Mouse (Mus musculus) cerebellum, adult 11-12 months (tissue): ENCODE measurements around the gene Rpl19.

Source experiments
- DNase-seq: peaks from one replicate; pipeline ENCODE4 v3.0.0; 2022

The Rpl19 gene

GRCm38 (mm10) chr11:98024516-98024915 lies 2.0 kb upstream of the Rpl19 start:
- no peak for DNase-seq

DNA sequence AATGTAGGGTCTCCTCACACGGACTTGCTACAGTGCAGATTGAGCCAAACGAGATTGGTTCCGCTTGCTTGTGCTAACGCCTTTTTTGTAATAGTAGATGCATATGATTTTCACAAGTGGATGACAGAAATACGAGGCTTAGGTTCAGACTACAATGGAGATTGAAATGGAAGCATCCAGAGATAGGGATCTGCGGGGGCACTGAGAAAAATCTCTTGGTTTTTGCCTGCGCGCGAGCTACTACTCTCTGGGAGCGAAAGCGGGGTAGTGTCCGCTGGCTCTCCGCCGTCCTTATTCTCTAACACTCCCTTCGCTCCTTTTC lies 301 bp upstream of the Rpl19 start:
- no peak for DNase-seq

GRCm38 (mm10) chr11:98027297-98027688 lies 783 bp downstream of the Rpl19 start:
- DNase-seq, result no peak

DNA sequence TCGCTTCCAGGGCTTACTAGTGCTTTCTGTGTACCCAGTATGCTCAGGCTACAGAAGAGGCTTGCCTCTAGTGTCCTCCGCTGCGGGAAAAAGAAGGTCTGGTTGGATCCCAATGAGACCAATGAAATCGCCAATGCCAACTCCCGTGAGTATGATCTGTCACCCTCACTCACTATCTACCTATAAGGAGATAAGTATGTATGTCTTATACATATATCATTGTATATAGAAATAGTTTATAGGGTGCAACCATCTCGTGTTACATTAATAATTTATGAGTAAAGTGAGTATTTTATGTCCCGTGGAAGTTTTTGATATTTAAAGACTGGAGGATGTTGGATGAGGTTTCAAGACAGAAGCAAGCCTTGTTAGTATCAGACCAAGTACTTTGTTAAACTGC lies 1.3 kb downstream of the Rpl19 start:
- DNase-seq, result no peak

GRCm38 (mm10) chr11:98030701-98031442 lies 4.4 kb downstream of the Rpl19 start:
- DNase-seq, result no peak

DNA sequence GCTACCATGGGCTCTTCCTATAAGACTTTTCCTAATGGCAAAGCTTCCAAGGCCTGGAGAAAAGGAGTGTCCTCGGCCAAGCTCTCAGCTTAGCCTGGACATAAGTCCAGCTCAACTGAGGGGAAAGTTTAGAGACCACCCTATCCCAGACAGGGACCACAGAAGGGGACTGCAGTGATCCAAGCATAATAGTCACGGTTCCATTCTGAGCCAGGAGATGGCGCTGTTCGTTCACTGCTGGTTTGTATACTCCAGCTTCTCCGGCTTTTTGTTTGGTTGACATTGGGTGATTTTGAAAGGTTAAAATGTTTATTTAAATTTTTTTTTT lies 4.9 kb downstream of the Rpl19 start:
- peak; percentile 64 for DNase-seq

- DNase-seq, result no peak
These were observed 7.6 kb downstream of the Rpl19 start for GRCm38 (mm10) chr11:98034061-98034460.

DNA sequence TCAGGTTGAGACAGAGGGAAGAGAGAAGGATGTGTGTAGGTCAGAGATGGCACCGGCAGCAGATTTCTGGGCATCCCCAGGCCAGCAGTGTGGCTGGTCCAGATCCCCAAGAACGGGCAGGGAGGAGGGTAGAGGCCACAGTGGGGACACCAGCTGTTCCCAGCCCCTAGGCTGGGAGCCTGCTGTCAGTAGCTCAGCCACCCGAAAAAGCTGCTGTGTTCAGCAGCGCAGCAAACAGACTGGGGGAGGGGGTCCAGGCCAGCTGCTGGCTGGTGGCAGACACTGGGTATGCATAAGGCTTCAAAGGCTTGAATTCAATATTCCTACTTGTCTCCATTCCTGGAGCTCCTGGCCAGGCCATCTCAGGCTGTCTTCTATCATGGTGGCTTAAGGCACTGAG lies 8.3 kb downstream of the Rpl19 start:
- no peak for DNase-seq

DNA sequence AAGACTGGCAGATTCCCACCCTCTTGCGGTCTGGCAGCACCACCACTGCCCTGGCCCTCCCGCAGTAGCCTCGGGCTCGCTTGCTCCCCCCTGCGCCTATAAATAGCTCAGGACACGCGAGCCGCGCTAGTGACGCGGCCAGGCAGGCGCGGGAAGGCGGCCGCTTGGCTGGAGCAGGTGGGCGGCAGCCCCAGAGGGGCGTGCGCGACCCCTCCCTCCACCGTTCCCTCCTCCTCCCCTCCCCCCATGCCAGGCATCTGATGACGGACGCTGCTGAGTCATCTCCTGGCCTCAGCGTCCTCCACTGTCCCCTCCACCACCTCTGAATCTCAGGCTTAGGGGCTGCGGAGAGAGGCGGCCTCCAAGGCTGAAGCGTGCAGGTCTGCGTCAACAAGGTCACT lies 9.5 kb downstream of the Rpl19 start:
- peak; percentile 80 for DNase-seq

DNA sequence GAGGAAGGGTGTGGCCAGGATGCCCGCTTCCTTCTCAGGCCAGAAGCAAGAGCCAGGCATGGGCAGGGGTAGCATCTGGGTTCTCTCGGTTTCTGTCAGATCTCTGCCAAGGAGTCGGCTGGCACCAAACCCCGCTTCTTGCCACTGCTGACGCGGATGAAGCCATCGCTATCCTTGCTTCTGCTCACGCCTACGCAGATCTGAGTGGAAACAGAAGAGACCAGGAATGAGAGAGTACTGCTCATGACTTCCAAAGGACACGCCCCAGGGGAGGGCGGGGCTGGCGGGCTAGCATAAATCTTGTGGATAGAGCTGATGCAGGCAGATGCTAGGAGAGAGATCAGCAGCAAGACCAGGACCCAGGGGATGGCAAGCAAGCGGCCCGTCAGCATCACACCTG lies 11.4 kb downstream of the Rpl19 start:
- DNase-seq, result no peak

DNA sequence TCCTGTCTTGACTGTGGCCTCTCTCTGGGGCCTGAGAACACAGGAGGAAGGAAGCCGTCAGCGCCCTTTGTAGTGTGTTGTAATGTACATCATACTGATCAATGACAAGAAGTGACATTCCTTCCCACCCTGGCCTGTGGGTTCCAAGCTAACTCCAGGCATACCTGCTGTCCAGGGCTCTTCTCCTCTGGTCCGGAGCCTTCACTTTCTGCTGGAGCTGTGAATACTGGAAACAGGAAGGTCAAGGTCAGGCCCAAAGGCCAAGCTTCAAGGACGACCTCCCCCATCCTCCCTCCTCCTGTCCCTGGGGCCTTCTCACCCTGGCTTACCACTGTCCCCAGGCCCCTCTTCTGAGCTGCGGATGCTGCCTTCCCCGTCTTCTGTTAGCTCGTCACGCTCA lies 14.5 kb downstream of the Rpl19 start:
- no peak for DNase-seq

- DNase-seq, result peak; percentile 23
These were observed 16.2 kb downstream of the Rpl19 start for GRCm38 (mm10) chr11:98042741-98043140.

GRCm38 (mm10) chr11:98044074-98044473 lies 17.6 kb downstream of the Rpl19 start:
- DNase-seq, result peak; percentile 44

- peak; percentile 39 for DNase-seq
These were observed 19.1 kb downstream of the Rpl19 start for GRCm38 (mm10) chr11:98045596-98045995.

- peak; percentile 43 for DNase-seq
These were observed 20.0 kb downstream of the Rpl19 start for GRCm38 (mm10) chr11:98046466-98046865.

DNA sequence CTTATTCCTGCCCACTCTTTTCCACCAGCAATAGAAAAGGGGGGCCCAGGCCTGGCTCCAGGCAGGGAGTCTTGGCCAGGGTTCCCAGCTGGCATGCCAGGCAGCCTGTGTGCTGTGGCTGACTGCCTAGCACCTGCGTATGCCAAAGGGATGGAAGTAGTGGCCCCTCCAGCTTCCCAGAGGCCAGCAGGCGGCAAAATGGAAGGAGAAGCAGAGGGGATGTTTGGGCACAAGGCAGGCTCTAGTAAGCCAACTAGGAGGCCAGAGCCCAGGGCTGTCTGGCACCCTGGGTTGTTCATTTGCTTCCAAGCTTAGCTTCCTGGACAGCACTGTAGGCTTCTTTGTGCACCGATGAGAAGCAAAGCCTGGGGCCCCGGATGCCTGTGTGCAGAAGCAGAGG lies 21.2 kb downstream of the Rpl19 start:
- DNase-seq, result peak; percentile 92

- peak; percentile 34 for DNase-seq
These were observed 23.4 kb downstream of the Rpl19 start for GRCm38 (mm10) chr11:98049672-98050519.

- DNase-seq, result peak; percentile 50
These were observed 24.0 kb downstream of the Rpl19 start for GRCm38 (mm10) chr11:98050520-98050815.

- DNase-seq, result peak; percentile 52
These were observed 24.4 kb downstream of the Rpl19 start for GRCm38 (mm10) chr11:98050940-98051339.

DNA sequence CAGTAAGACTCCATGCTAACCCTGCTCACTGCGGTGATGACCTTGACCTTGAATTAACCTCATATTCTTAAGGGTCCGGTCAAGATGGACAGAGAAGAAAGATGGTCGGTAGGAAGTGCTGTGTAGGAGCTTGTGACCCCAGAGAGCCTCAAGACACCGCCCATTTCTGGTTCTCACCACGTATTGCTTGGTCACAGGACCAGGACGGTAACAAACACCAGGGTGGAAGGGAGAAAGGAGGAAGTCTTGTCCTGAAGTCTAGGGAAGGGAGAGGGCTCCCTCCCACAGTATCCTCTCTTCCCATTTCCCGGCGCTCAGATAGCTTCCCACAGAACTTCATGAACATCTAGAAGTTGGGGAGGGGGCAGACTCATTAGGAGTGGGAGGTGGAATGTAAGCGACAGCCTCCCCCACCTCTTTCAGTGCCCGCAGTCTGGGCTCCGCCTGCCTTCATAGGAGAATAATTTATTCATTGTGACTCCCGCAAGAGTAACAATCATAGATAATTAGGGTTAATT lies 25.2 kb downstream of the Rpl19 start:
- peak; percentile 41 for DNase-seq

GRCm38 (mm10) chr11:98052129-98052988 lies 25.8 kb downstream of the Rpl19 start:
- DNase-seq, result peak; percentile 55

DNA sequence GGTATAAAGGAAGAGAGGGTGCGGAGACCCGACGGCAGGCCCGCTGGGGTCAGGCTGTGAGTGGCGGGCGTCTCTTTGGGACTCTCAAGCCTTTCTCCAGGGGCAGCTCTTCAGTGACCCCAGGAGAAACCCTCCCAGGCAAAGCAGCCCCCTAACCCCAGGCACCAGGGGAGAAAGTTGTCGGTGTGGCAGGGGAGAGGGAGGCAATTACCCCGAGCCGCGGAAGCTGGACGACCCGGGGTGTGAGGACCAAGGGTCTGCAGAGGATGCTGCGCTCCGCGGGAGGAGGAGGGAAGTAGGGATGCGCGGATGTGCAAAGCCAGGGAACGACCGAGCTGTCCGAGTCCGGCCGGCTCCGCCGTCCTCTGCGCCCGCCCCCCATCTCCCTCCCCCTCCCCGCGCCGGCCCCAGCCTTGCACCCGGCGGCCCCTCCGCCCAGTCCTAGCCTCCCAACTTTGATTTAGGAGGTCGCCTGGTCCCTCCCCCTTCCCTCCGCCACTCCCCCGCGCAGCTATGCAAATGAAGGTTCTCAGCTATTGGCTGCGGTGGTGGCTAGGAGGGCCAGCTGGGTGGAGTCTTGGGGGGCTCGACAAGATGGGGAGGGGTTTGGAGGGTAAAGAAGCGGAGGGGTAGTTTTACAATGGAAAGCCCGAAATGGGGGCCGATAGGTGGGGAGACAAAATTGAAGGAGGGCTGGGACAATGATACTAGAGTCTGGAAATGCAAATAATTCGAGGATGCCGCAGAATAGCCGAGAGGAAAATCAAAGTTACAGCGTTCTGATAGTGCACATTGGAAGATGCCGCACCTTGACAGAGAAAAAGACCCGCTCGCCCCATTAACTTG lies 26.7 kb downstream of the Rpl19 start, which contains the start of gene Stac2:
TSS of gene Stac2 (minus strand) at position 474 of the 846 bp plus-strand sequence.
- DNase-seq, result peak; percentile 84
